Mouse (Mus musculus): Measurements from ENCODE around the gene Tmem270.

Tmem270 gene

DNA sequence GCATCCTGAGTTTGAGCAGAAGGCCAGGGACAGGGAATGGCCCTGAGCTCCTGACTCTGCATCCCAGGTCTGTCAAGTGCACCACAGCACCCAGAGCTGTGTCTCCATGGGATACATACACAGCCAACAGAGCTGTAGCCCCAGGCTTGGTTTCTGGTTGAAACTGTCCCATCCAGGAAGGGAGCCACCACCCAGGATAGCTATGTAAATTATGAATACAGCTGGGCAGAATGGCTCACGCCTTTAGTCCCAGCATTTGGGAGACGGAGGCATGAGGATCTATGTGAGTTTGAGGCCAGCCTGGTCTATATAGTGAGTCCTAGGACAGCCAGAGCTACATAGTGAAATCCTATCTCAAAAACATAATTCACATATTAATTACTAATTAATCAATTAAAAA lies 23.5 kb upstream of the Tmem270 start:
- no peak for DNase-seq (ENCODE audit: low spot score in 2 of 2)

DNA sequence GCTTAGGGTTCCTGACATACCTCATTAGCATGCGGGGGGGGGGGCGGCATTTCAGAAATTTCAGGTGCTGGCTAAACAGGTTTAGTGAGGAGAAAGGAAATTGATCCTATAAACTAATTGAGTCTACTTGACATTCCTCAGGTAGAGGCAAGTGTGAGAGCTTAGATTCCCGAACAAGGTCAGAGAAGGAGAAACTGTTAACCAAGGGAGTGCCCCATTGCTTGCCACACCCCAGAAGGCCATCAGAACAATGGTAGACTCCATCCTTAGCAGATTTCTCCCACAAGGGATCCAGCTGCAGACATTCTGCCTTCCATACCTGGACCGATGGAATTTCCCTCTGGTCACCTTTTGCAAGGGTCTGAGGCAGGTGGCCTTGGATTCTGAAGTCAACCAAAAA lies 20.2 kb upstream of the Tmem270 start:
- no peak for DNase-seq (ENCODE audit: low spot score in 2 of 2)

DNA sequence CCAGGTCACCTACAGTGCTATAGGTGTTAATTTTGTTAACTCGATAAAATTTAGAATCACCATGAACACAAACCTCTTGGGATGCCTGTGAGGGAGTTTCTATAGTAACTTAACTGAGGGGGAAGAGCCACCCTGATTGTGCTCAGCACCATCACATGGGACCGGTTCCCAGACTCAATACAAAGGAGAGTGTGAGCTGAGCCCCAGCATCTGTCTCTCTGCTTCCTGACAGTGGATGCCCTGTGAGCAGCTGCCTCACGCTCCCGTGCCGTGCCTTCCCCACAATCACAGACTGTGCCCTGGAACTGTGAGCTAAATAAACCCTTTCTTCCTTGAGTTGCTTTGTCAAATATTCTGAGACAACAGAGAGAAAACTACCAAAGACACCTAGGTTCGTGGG lies 16.6 kb upstream of the Tmem270 start:
- DNase-seq (ENCODE audit: low spot score in 2 of 2): no peak

DNA sequence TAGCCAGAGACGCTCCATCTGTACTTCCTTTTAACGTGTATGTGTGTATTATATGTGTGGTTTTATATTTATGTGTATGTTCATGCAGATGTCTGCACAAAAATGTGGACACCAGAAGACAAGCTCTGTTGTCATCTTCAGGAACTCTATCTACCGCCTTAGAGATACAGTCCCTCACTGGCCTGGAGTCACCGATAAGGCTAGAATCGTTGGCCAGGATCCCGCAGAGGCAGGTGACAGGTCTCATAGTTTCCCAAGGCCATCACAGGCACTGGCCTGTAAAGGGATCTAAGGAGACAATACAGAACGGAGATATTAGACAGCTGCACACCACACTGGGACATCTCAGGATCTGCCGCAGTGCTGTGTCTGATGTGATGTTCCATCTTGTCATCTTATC lies 14.6 kb upstream of the Tmem270 start:
- DNase-seq (ENCODE audit: low spot score in 2 of 2): peak; percentile 48 to 74

DNA sequence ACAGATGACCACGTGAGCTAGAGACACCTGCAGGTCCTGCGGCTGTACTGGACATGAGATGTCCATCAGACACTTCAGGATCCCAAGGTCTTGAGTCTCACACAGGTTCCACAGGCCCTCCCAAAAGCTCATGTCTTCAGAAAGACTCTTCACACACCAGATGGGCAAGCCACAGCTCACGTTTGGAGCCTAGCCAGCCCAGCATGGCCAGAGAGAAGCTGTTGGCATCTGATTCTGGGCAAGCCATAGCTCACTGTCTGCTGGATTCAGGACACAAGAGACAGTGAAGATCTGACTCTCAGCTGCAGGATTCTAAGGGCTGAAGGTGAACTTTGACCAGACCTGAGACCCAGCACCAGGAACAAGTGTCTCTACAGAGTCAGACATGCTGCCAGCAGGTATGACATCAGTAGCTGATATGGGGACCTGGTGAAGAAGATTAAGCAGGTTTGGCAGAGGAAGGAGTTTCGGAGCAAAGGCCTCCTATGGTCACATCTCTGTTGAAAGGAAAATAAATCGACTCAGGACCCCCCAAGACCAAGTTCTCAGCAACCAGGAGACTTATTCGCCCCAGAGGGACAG lies 13.7 kb upstream of the Tmem270 start:
- DNase-seq (ENCODE audit: low spot score in 2 of 2): peak in 1 of 2 experiments; percentile 53

DNA sequence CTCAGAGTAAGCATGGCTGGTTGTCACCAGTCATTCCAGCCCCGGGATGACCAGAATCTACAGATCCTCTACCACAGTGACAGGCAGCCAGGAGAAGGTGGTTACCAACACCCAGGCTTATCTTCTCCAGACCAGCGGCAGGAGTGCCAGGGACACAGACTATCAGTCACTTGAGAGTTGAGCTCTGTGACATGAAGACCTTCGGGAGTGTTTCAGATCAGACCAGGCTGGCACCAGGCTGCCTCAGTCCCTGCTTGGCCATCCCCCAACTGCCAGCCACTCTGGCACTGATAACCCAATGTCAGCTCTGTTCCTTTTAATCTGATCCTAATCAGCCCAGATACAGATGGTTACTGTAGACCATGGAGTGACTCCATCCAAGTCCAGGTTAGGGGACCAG lies 12.6 kb upstream of the Tmem270 start:
- peak; percentile 71 to 83 for DNase-seq (ENCODE audit: low spot score in 2 of 2)

DNA sequence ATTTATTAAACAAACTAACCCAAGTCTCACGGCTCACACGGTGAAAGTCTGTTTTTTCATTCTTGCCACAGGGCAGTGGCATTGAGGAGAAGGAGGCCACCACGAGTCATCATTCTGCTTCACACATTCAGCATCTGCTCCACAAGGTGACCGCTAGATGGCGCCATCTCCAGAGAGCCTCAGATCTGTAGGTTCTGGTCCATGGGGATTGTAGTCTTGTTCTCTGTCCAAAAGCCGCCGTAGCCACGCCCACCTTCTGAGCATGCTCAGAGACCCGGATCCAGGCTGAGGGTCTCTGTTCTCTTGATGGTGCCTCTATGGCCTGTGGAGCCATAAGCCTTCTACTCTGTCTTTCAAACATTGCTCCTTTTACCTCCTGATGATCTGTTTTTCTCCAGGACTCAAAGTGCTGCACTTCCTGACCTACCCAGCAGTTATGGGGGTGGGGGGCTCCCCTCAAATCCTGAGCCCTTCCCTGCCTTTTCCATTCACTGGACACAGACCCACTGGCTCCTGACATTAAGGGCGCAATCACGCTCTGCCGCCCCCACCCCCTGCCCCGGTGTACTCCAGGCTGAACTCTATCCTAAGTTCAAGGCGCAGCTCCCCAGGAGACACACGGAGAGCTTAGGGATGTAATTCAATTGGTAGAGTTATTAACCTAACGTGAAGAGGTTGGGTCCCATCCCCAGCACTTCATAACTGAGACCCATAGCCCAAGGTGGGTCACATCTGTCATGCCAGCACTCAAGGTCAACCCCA lies 11.7 kb upstream of the Tmem270 start:
- peak; percentile 64 to 76 for DNase-seq (ENCODE audit: low spot score in 2 of 2)

DNA sequence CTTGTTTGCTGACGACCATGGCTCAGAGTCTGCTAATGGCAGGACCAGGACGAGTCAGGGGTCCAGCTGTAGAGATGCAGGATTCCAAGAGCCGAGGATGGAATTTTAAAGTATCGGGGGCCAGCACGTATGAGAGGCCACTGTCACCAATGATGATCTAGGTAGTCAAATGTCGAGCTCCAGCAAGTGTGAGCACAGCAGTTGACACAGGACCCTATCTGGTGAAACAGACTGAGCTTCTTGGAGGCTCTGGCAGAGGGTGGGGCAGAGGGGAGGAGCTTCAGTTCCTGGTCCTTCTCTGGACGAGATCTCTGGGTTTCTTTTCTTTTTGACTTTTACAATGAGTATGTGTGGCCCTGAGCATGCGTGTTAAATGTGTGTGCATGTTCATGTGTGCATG lies 8.8 kb upstream of the Tmem270 start, which contains the start of gene Cldn13:
Cldn13 (minus strand) TSS at position 216 of the 400 bp plus-strand sequence.
- DNase-seq (ENCODE audit: low spot score in 2 of 2): peak; percentile 49 to 69

DNA sequence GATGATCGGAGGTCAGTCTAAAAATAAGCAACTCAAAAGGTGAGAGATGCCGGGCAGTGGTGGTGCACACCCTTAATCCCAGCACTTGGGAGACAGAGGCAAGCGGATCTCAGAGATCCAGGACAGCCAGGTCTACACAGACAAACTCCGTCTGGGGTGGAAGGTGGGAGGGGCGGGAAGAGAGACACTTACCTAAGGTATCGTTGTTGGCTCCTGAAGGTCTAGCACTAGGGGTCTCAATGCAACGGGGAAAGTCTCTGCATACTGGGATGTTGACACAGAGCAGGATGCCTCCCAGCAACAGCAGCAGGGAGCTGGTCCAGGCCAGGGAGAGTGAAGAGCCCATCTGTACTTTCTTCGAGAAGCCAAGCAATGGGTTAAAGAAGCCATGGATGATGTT lies 8.0 kb upstream of the Tmem270 start:
- peak in 1 of 2 experiments; percentile 31 for DNase-seq (ENCODE audit: low spot score in 2 of 2)

DNA sequence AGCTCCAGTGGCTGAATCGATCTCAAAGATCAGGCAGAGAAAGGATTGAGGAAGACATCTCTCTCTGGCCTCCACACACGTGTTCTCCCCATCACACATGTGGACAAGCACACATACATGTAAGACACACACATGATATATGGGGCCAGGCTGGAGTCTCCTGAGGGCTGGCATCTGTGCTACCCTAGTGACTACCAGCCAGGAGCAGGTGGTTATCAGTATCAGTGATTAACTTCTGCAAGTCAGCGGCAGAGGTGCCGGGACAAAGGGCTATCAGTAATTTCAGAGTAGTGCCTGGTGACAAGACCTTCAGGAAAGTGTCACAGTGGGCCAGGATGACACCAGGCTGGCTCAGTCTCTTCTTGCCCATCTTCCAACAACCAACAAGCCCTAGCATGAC lies 7.2 kb upstream of the Tmem270 start:
- peak; percentile 59 to 73 for DNase-seq (ENCODE audit: low spot score in 2 of 2)

DNA sequence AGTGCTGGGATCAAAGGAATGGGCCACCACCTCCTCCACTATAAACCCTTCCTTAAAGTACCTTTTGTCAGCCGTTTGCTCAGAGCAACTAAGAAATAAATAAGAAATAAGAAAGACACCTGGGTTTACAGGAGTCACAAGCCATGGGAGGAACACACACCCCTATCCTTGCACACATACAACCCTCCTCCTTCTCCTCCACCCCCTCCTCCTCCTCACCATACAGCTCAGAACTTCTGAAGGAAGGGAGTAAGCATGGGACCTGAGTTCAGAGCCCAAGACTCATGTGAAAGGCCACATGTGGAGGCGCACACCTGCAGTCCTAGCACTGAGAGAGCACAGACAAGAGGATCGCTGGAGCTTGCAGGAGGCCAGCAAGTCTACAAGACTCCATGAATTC lies 6.8 kb upstream of the Tmem270 start:
- DNase-seq (ENCODE audit: low spot score in 2 of 2): no peak

DNA sequence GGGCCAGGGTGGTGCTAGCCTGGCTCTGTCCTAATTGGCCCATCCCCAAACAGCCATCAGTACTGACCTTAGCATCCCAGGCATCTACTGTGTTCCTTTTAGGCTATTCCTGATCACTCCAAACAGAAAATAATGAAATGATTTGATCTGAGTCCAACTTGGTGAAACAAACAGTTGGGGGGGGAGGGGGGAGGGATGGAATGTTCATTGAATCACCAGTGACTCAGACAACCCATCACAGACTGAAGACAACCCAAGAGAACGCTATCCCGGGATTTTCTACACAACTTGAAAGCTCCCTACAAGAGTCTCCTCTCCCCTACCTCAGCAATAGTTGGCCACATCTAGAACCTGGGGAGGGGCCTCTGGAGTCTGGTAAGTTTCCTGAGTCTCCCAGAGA lies 5.4 kb upstream of the Tmem270 start:
- no peak for DNase-seq (ENCODE audit: low spot score in 2 of 2)

DNA sequence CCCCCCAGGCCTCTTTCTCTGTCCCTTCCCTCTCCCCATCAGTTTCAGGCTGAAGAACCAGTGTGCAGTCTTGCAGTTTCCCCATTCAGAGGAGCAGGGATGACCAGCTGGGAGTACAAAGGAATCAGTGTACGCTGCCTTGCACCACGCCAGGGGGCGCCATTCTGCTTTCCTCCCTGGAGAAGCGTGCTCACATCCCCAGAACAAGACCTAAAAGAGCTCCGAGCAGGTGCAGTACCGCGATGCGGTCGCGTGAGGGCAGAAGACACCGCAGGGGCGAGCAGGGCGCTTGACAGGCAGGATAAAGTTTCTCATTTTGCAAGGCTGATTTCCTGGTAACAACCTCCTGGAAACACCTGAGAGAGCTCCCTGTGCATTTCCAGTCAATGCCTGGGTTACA lies 602 bp upstream of the Tmem270 start:
- peak; percentile 77 to 85 for DNase-seq (ENCODE audit: low spot score in 2 of 2)

DNA sequence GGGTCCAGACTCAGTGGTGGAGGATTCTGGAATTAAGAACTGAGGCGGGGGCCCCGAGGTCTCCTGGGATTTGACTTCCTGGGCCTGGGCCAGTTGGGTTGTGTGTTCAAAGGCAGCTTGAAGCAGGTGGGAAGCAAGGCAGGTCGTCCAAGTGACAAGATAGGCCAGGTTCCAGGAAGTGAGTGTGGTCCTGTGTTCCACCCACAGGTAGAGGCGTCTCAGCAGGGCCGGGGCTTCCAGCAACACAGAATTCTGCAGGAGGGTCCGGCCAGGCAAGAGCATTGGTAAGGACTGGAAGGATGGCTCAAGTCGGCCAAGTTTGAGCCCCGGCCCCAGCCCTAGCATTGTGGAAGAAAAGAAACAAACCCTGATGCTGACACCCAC lies 4.9 kb downstream of the Tmem270 start:
- no peak for DNase-seq (ENCODE audit: low spot score in 2 of 2)

DNA sequence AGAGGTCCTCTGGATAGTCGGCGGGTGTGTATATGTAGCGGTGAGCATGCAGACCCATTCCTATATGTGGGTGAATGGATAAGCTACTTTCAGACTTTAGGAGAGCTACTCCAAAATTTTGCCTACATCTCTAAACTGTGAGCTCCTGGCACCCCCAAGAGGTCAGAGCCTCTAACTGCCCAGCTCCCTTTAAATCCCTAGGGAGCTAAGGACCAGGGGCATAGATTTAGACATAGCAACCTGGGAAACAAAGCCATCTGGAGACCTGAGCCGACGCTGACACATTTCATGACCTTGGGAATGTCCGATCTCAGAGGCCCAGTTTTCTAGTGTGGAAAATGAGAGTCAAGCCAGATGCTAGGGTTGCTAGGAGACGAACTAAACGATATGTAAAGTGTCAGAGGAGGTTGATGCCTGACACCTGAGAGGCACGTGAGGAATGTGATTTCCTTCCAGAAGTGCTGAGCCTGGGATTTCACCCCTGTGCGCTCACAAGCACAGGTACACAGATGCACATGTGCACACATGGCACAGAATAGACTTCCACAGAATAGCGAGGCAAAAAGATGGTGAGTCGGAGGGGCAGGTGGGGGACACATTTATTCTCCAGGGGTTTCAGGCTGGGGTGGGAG lies 5.4 kb downstream of the Tmem270 start:
- no peak for DNase-seq (ENCODE audit: low spot score in 2 of 2)

DNA sequence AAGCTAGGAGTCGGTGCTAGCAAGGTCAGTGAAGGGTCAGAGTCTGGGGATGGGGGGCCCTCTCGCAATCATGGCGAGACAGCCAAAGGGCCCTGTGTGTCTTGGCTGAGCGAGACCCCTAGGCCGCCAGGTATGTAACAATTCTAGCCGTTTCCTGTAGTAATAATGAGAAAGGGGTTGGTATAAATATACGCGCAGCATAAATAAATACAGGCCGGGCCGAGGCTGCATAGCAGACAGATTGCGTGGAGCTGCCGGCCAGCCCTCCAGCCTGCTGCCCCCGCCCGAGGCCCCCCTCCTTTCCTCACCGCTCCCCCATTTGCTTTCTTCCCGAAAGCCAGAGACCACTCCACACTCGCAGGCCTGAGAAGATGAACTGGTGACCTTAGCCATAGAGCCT lies 8.9 kb downstream of the Tmem270 start:
- no peak for DNase-seq (ENCODE audit: low spot score in 2 of 2)

DNA sequence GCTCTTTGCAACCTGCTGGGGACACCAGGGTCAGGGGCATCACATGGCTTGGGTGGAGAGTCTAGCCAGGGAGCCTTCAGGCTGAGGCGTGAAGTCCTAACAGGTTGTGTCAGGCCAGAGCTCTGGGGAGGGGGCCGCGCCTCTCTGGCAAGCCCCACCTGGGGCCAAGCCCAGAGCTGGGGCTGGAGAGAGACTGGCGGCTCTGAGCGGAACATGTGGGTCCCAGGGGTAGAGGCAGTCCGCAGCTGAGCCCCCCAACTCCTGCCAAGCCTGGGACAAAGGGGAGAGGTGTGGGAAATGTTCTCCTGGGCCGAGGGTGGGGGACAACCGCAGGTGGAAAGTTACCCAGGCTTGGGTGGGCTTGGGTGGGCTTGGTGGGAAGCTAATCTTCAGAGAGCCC lies 9.6 kb downstream of the Tmem270 start:
- no peak for DNase-seq (ENCODE audit: low spot score in 2 of 2)

DNA sequence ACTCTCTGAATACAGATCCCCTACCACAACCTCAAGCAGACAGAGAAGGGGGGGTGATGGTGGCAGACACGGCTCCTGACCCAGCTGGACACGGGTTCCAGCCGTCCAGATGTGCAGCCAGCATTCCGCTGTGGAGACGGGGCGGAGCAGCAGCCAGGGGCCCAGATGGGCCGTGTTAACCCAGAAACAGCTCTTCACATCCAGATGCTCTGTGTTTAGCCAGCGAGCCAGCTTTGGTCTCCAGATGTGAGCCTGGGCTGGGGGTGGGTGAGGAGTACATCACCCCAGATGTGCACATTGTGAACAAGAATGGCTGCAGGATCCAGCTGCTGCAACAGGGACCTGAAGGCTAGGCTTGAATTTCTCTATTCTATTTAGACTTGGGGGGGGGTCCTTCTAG lies 11.2 kb downstream of the Tmem270 start:
- no peak for DNase-seq (ENCODE audit: low spot score in 2 of 2)

DNA sequence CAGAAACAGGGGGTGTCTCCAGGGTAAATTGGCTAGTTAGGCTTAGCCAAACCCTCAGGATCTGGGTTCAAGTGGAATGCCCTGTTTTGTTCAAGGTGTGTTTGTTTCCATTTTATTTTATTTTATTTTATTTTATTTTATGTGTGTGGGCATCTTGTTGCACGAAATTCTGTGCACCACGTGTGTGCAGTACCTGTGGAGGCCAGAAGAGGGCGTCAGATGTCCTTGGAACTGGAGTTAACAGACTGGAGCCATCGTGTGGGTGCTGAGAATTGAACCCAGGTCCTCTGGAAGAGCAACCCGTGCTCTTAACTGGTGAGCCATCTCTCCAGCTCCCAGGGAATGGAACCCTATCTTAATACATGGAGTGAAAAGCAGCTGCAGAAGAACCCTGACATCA lies 13.8 kb downstream of the Tmem270 start:
- no peak for DNase-seq (ENCODE audit: low spot score in 2 of 2)

DNA sequence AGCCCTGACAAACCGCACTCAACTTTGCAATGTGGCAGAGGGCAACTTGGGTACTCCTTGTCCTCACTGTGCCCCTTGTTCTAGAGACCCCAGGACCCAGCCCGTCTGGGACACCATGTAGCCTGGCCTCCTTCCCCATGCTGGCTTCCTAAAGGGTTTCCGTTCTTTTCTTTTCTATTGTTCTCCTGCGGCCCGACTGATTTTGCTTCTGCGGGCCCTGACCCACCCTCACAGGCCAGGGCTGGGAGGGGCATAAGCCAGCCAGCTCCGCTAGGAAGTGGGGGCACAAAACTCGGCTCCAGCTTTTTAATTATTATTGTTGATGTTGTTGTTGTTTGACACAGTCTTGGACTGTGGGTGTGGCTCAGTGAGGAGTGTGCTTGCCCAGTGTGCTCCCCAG lies 15.0 kb downstream of the Tmem270 start:
- DNase-seq (ENCODE audit: low spot score in 2 of 2): no peak

DNA sequence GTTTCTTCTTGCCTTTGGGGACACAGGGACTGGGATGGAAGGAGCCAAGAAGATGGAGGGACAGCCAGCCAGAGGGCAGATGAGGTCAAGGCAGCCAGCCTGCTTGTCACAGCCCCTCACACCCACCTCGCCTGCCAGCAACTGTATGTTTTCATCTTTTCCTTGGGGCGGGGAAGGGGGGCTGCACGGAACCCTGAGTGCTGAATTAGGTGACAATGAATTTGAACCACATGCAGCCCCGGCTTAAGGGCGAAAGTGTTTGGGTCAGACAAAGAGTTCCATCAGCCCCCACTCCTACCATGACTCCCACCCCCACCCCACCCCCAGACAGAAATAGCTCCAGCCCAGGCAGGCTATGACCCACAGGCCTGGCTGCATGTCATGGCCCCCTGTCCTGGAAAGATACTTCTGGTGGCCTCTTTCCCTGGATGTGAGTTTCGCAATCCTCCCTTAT lies 15.9 kb downstream of the Tmem270 start:
- no peak for DNase-seq (ENCODE audit: low spot score in 2 of 2)

DNA sequence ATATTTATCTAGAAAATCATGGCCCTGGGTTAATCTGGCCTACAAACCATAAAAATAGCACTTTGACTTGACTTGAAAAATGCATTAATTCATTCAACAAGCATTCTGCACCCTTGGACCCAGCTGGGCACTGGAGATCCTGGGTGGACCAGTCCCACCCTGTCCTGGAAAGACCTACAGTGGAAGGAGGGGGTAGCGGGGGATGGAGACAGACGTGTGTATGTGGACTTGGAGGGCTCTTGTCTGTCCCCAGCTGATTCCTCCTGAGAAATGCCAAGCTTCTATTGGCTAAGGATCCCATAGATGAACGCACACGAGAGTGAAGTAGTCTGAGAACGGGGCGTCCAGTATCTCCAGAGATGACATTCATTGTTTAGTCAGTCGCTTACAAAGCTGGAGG lies 18.0 kb downstream of the Tmem270 start:
- DNase-seq (ENCODE audit: low spot score in 2 of 2): no peak

Data from spleen, postnatal 36 days (tissue).